17 mouse cellular contexts compared by ENCODE assay signal in the genomic region with DNA sequence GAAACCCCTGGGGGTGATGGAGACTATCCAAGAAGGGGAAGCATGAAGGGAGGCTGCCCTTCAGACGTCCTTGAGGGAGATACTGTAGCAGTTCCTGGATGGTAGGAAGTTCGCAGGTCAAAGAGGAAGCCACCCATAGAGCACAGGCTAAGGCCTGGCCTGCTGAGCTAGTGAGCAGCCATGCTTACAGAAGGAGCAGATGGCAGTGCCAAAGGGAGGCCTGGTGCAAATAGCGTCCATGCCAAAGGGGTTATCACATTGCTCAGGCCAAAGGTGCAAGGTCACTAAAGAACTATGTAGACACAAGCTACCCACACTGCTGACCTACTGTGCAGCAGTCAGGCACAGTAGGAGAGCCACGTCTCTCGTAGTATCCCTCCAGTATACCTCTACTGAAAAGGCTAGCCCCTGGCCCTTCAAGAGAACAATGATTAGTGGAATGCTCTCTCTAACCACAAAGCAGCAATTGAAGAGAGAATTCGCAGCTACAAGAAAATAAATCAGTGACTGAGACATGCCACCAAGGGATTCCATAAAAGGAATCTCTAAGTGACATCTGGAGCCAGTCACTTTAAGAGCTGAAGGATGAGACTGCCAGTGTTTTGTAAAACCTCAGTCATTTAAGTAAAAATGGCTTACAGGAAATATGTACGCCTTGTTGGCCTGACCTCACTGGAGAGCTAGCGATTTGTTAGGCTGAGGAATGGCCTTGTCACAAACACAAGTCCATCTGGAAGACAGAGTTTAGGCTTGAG. TPM values are rescaled to one million over a fixed set of nuclear protein-coding genes. Genes with fewer than 3 reads are reported as not detected.
A peak's percentile ranks its signal among the peaks of the same experiment; 100 is the strongest.
DNase-seq lines count a peak whose midpoint lies in the region; ATAC-seq and TF ChIP-seq lines count a peak whose summit lies in the region.
"Had no signal": no experiment of that assay in that cellular context is flagged by ENCODE, and none has a peak within 500 bp of the region (broad histone marks: within the 10 kb centered on the region; RNA-seq: fewer than 3 reads in every experiment).

No protein-coding gene starts in this region.

- no peaks in the 10 kb centered on the region for H3K27me3 ChIP-seq in embryonic facial prominence, embryonic 14.5 days (replicated peaks; ENCODE audit: control insufficient read depth, insufficient read depth, low read length)
- no peaks in the 10 kb centered on the region for H3K27me3 ChIP-seq in embryonic facial prominence, embryonic 10.5 days (replicated peaks; ENCODE audit: low read depth, poor library complexity, severe bottlenecking)
- H3K27me3 ChIP-seq in kidney, embryonic 16.5 days (ENCODE audit: insufficient read depth, low read length): no peaks in the 10 kb centered on the region
- H3K27me3 ChIP-seq in kidney, adult 2 months (replicated peaks; ENCODE audit: control insufficient read depth, insufficient read depth, low read length): no peaks in the 10 kb centered on the region
- no peaks in the 10 kb centered on the region for H3K27me3 ChIP-seq in midbrain, embryonic 10.5 days (ENCODE audit: low read depth, poor library complexity, severe bottlenecking)
- H3K27me3 ChIP-seq in midbrain, embryonic 11.5 days (ENCODE audit: control insufficient read depth, insufficient read depth, low read length): no peaks in the 10 kb centered on the region
- no peaks in the 10 kb centered on the region for H3K27me3 ChIP-seq in stomach, embryonic 15.5 days (replicated peaks)
- H3K27me3 ChIP-seq: embryonic facial prominence, embryonic 12.5 days; forebrain, embryonic 12.5 days; midbrain, embryonic 12.5 days had no signal

- no peak for DNase-seq in embryonic facial prominence, embryonic 14.5 days (ENCODE audit: low spot score)
- no peak for DNase-seq in embryonic facial prominence, embryonic 10.5 days (ENCODE audit: low spot score)
- no peak for DNase-seq in kidney, adult 2 months
- no peak for DNase-seq in midbrain, embryonic 10.5 days (ENCODE audit: low spot score)
- no peak for DNase-seq in midbrain, embryonic 11.5 days (ENCODE audit: low spot score, missing footprints)
- no peak for DNase-seq in urinary bladder, adult 2 months (ENCODE audit: low spot score)
- DNase-seq: B cell, adult 2 months; cerebellum, adult 2 months; heart, adult 2 months; thymus, postnatal 14 days had no signal

- no peaks in the 10 kb centered on the region for H3K9me3 ChIP-seq in embryonic facial prominence, embryonic 14.5 days (ENCODE audit: control insufficient read depth, low read length)
- H3K9me3 ChIP-seq in embryonic facial prominence, embryonic 10.5 days: no peaks in the 10 kb centered on the region
- no peaks in the 10 kb centered on the region for H3K9me3 ChIP-seq in kidney, embryonic 16.5 days (ENCODE audit: low read length)
- no peaks in the 10 kb centered on the region for H3K9me3 ChIP-seq in midbrain, embryonic 10.5 days (replicated peaks)
- no peaks in the 10 kb centered on the region for H3K9me3 ChIP-seq in midbrain, embryonic 11.5 days (ENCODE audit: control insufficient read depth, low read length)
- H3K9me3 ChIP-seq in stomach, embryonic 15.5 days: no peaks in the 10 kb centered on the region
- H3K9me3 ChIP-seq: embryonic facial prominence, embryonic 12.5 days; forebrain, embryonic 12.5 days; G1E; midbrain, embryonic 12.5 days had no signal

- no peak for TF ChIP-seq POLR2A in kidney, adult 2 months (IDR thresholded peaks at IDR 0.05; ENCODE audit: low read depth, low read length)

- peak overlapping the region; percentile 28; the same call in 1 of the 2 replicates for H3K27ac ChIP-seq in embryonic facial prominence, embryonic 14.5 days (replicated peaks; ENCODE audit: low read depth, low read length)
- H3K27ac ChIP-seq in embryonic facial prominence, embryonic 10.5 days (replicated peaks): no peak overlapping the region; the same call in 1 of the 2 replicates
- H3K27ac ChIP-seq in kidney, embryonic 16.5 days (ENCODE audit: low read length): peak overlapping the region; percentile 76
- H3K27ac ChIP-seq in kidney, adult 2 months (ENCODE audit: insufficient read depth, low read depth, low read length): no peak overlapping the region
- H3K27ac ChIP-seq in midbrain, embryonic 10.5 days (replicated peaks): peak overlapping the region; percentile 75
- no peak overlapping the region for H3K27ac ChIP-seq in midbrain, embryonic 11.5 days (ENCODE audit: low read depth, low read length)
- H3K27ac ChIP-seq in stomach, embryonic 15.5 days: peak overlapping the region; percentile 28; the same call in 1 of the 2 replicates
- H3K27ac ChIP-seq: embryonic facial prominence, embryonic 12.5 days; forebrain, embryonic 12.5 days; heart, adult 2 months; midbrain, embryonic 12.5 days had no signal

- no peak for ATAC-seq in embryonic facial prominence, embryonic 14.5 days (ENCODE audit: low read depth)
- peak; percentile 53; the same call in 1 of the 2 replicates for ATAC-seq in kidney, embryonic 16.5 days (ENCODE audit: low FRiP score, low TSS enrichment)
- no peak for ATAC-seq in midbrain, embryonic 11.5 days (ENCODE audit: low FRiP score)
- ATAC-seq in stomach, embryonic 15.5 days (ENCODE audit: insufficient read depth, low FRiP score, low read depth): peak; percentile 35; the same call in 1 of the 2 replicates
- ATAC-seq: activated CD4-positive, CD25-positive, alpha-beta regulatory T cell, adult 4 months had no signal

- no peaks in the 10 kb centered on the region for H3K36me3 ChIP-seq in embryonic facial prominence, embryonic 14.5 days (ENCODE audit: control insufficient read depth, insufficient read depth, low read length)
- H3K36me3 ChIP-seq in embryonic facial prominence, embryonic 10.5 days (replicated peaks): no peaks in the 10 kb centered on the region
- H3K36me3 ChIP-seq in kidney, embryonic 16.5 days (ENCODE audit: insufficient read depth, low read length): no peaks in the 10 kb centered on the region
- H3K36me3 ChIP-seq in kidney, adult 2 months (ENCODE audit: control insufficient read depth, insufficient read depth, low read length): no peaks in the 10 kb centered on the region
- H3K36me3 ChIP-seq in midbrain, embryonic 10.5 days: no peaks in the 10 kb centered on the region
- H3K36me3 ChIP-seq in midbrain, embryonic 11.5 days (ENCODE audit: control insufficient read depth, insufficient read depth, low read length): no peaks in the 10 kb centered on the region
- H3K36me3 ChIP-seq in stomach, embryonic 15.5 days: no peaks in the 10 kb centered on the region
- H3K36me3 ChIP-seq: embryonic facial prominence, embryonic 12.5 days; forebrain, embryonic 12.5 days; G1E; midbrain, embryonic 12.5 days had no signal

- peaks cover 6% of the 10 kb centered on the region; the same call in 1 of the 2 replicates for H3K4me1 ChIP-seq in embryonic facial prominence, embryonic 14.5 days (ENCODE audit: control insufficient read depth, insufficient read depth, low read length)
- H3K4me1 ChIP-seq in embryonic facial prominence, embryonic 10.5 days: peaks cover 40% of the 10 kb centered on the region
- H3K4me1 ChIP-seq in kidney, embryonic 16.5 days (ENCODE audit: insufficient read depth, low read length): peaks cover 18% of the 10 kb centered on the region
- no peaks in the 10 kb centered on the region for H3K4me1 ChIP-seq in kidney, adult 2 months (ENCODE audit: control insufficient read depth, insufficient read depth, low read length)
- H3K4me1 ChIP-seq in midbrain, embryonic 10.5 days: peaks cover 85% of the 10 kb centered on the region
- H3K4me1 ChIP-seq in midbrain, embryonic 11.5 days (ENCODE audit: control insufficient read depth, insufficient read depth, low read length): peaks cover 25% of the 10 kb centered on the region
- peaks cover 9% of the 10 kb centered on the region; the same call in 1 of the 2 replicates for H3K4me1 ChIP-seq in stomach, embryonic 15.5 days

- TF ChIP-seq CTCF in kidney, adult 2 months (conservative IDR thresholded peaks at IDR 0.05; ENCODE audit: insufficient read depth, insufficient read length, low read depth, low read length): no peak

- no peak overlapping the region for H3K4me2 ChIP-seq in embryonic facial prominence, embryonic 14.5 days (ENCODE audit: low read depth, low read length)
- no peak overlapping the region for H3K4me2 ChIP-seq in kidney, embryonic 16.5 days (replicated peaks; ENCODE audit: low read depth, low read length)
- no peak overlapping the region for H3K4me2 ChIP-seq in midbrain, embryonic 11.5 days
- no peak overlapping the region for H3K4me2 ChIP-seq in stomach, embryonic 15.5 days
- H3K4me2 ChIP-seq: embryonic facial prominence, embryonic 12.5 days; forebrain, embryonic 12.5 days; midbrain, embryonic 12.5 days had no signal

- no peak overlapping the region for H3K9ac ChIP-seq in embryonic facial prominence, embryonic 14.5 days (ENCODE audit: low read depth, low read length)
- H3K9ac ChIP-seq in kidney, embryonic 16.5 days (replicated peaks; ENCODE audit: low read length): no peak overlapping the region
- H3K9ac ChIP-seq in midbrain, embryonic 11.5 days (ENCODE audit: low read length): no peak overlapping the region
- no peak overlapping the region for H3K9ac ChIP-seq in stomach, embryonic 15.5 days
- H3K9ac ChIP-seq: embryonic facial prominence, embryonic 12.5 days; forebrain, embryonic 12.5 days; midbrain, embryonic 12.5 days had no signal

- no peak overlapping the region for H3K4me3 ChIP-seq in embryonic facial prominence, embryonic 14.5 days (ENCODE audit: low read depth, low read length)
- no peak overlapping the region for H3K4me3 ChIP-seq in embryonic facial prominence, embryonic 10.5 days
- H3K4me3 ChIP-seq in kidney, embryonic 16.5 days (ENCODE audit: low read length): no peak overlapping the region
- H3K4me3 ChIP-seq in kidney, adult 2 months (ENCODE audit: insufficient read depth, low read depth, low read length): no peak overlapping the region
- no peak overlapping the region for H3K4me3 ChIP-seq in midbrain, embryonic 10.5 days
- H3K4me3 ChIP-seq in midbrain, embryonic 11.5 days (ENCODE audit: low read depth, low read length): no peak overlapping the region
- H3K4me3 ChIP-seq in stomach, embryonic 15.5 days (replicated peaks): no peak overlapping the region
- H3K4me3 ChIP-seq: embryonic facial prominence, embryonic 12.5 days; forebrain, embryonic 12.5 days; heart, adult 2 months; midbrain, embryonic 12.5 days had no signal

- WGBS in embryonic facial prominence, embryonic 14.5 days: 51% methylated on average over 8 of the region's 8 CpGs
- WGBS in embryonic facial prominence, embryonic 10.5 days: 55% methylated on average over 8 of the region's 8 CpGs
- WGBS in kidney, embryonic 16.5 days: 44% methylated on average over 8 of the region's 8 CpGs
- 64% methylated on average over 8 of the region's 8 CpGs for WGBS in kidney, adult 2 months
- WGBS in midbrain, embryonic 10.5 days: 63% methylated on average over 8 of the region's 8 CpGs
- 57% methylated on average over 8 of the region's 8 CpGs for WGBS in midbrain, embryonic 11.5 days
- WGBS in stomach, embryonic 15.5 days: 48% methylated on average over 8 of the region's 8 CpGs

RNA-seq across cellular contexts. Expression of a gene that starts 57.9 kb away (rescaled TPM):
- 16.8 and 18.7 TPM in 2 replicates for polyA plus RNA-seq in embryonic facial prominence, embryonic 14.5 days (2014; fragmentation: Nextera tagmentation; extraction: Ambion mirVana)
- 12.7 and 15.3 TPM in 2 replicates for polyA plus RNA-seq in embryonic facial prominence, embryonic 10.5 days (2016; fragmentation: Nextera tagmentation; extraction: Ambion mirVana)
- 19.0 and 22.2 TPM in 2 replicates for polyA plus RNA-seq in kidney, embryonic 16.5 days (2015; fragmentation: Nextera tagmentation; extraction: Ambion mirVana)
- 10.5 and 12.1 TPM in 2 replicates for polyA plus RNA-seq in kidney, adult 2 months (2012; rRNA removed)
- polyA plus RNA-seq in midbrain, embryonic 10.5 days (2016; fragmentation: Nextera tagmentation; extraction: Ambion mirVana): 8.5 and 11.0 TPM in 2 replicates
- 10.1 and 12.2 TPM in 2 replicates for polyA plus RNA-seq in midbrain, embryonic 11.5 days (2014; fragmentation: Nextera tagmentation; extraction: Ambion mirVana)
- polyA plus RNA-seq in stomach, embryonic 15.5 days (2015; fragmentation: Nextera tagmentation; extraction: Ambion mirVana): 27.4 and 28.6 TPM in 2 replicates
- 53.1 and 53.3 TPM in 2 replicates for polyA plus RNA-seq in urinary bladder, adult 2 months (2012; rRNA removed)
- polyA plus RNA-seq: G1E had no signal

Comparison
In these comparisons a context has a peak if more than half of its experiments do, and no peak if none do; other contexts are left out.
1. H3K27ac ChIP-seq: peak in embryonic facial prominence, embryonic 14.5 days (single experiment), kidney, embryonic 16.5 days (single experiment), midbrain, embryonic 10.5 days (single experiment) and stomach, embryonic 15.5 days (single experiment); none in embryonic facial prominence, embryonic 10.5 days (single experiment), kidney, adult 2 months (single experiment) and midbrain, embryonic 11.5 days (single experiment).
2. ATAC-seq: peak in kidney, embryonic 16.5 days (single experiment) and stomach, embryonic 15.5 days (single experiment); none in embryonic facial prominence, embryonic 14.5 days (single experiment) and midbrain, embryonic 11.5 days (single experiment).